Mouse (Mus musculus) yolk sac, embryonic 10.5 days (tissue): ENCODE measurements around the gene Gpr108.

Source experiments
- DNase-seq: peaks from one replicate; pipeline ENCODE4 v3.0.0-alpha.2; 2017; ENCODE audit warnings: low spot score

Gpr108 gene

DNA sequence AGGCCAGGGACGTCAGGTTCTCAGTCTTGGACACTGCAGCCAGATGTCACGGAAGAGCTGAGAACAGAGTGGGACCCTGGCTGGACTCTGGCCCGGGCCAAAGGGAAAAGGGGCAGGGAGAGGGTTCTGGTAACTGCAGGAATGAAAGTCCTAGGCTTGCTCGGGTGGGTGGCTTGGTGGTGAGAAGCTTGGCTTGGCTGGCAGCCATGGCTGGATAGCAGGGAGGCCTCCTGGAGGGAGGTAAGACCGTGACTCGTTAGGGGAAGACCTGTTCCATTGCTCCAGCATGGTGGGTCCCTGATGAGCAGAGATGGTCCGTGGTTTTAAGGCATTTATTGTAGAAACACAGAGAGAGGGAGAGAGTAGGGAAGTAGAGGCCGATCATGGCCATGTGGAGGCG lies 23.1 kb upstream of the Gpr108 start:
- no peak for DNase-seq

DNA sequence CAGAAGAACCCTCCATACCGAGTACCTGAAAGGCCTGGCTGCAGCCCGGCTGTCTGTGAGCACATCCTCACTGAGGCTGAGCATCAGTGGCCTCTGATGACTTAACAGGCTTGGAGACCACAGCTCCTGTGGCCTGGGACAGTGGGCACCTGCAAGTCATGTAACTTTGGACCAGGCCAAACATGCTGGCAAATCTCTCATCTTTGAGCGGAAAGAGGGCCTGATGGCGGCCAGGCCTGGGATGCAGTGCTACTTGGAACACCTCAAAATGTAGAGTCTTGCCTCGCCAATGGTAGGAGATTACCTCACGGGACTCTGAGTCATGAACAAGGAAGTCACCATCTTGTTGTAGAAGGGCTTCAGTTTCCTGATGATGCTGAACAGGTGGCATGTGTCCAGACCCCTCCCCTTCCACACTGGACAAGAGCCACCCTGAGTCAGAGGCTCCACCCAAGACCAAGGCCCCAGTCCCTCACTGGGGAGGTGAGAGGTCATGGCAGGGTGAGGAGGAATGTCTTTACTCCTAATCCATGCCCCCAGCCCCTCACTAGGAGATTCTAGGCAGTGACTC lies 19.4 kb upstream of the Gpr108 start:
- DNase-seq = no peak

DNA sequence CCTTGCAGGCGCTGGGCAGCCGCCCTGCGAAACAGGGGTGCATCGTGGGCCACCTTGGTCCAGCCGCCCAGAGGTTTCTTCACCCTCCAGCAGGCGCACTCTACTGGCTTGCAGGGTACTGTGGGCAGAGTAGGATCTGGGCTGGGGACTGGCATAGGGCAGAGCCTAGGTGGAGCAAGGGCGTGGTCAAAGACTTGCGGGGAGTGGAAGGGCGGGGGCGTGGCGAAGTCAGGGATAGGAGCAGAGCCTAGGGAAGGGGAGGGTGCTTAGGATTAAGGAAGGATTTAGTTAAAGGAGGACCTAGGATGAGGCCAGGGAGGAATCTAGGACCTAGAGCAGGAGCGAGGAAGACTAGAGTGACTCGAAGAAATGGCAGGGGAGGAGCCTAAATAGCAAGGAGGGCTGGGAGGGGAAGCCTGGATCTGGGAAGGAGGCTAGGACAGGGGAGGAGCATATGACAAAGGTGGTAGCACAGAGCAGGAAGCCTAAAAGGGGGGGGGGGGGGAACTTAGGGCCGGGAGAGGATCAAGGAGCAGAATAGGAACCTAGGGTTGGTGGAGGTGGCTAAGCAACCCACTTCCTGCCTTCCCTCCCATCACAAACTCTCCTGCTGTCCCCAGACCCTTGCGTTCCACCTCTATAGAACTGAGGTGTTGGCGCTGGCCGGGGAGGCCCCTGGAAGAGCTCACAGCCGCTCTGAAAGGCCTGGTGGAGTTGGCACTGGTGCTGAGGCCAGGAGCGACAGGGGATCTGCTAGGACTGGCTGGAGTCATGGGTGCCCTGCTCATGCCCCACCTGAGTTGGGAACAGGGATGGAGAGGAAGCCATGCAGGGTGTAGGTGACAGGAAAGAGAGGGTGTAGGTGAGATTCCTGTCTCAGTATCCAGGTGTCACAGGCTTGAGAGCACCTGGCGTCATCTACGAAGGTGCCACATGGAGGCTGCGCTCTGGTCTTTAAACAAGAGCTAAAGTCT lies 17.0 kb upstream of the Gpr108 start:
- no peak for DNase-seq

DNA sequence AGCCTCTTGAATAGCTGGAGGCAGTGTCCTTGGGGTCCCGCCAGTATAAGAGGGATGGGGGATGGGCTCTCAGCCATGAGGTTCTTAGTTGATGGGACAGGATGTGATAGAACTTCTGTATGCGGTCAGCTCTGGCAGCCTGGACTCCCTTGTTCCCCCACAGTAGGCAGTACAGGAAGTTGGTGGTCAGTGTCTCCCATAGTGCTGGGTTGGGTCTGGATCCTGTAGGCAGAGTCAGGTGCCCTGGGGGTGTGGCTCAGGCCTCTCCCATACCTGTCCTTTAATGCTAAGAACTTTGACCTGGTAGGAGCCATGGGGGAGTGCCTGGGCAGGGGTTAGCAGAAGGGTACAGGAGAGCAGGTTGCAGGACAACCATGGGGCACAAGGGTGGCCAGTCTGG lies 15.9 kb upstream of the Gpr108 start:
- DNase-seq = no peak

DNA sequence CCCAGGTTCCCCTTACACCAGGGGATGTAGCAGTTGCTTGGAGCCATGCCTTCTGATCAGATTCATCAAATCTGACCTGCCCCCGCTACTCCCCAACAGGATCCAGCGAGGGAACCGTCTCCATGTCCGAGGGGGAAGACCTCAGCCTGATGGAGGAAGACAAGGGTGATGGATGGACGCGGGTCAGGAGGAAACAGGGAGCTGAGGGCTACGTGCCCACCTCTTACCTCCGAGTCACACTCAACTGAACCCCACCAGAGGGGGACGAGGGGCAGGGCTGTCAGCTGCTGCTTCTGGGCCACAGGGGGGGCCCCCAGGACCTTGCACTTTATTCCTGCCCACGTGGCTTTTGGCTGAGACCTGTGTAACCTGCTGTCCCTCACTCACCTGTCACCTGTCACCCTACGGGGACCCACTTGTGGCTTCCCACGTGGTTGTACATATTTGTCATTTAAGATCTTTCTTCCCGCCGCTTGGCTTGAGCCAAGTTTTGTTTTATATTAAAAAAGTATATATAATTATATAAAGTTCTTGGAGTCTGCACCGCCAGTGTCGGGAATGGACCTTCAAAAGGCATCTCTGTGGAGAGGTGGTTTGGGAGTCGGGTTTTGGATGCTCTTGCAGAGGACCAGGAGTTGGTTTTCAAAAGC lies 14.8 kb upstream of the Gpr108 start:
- no peak for DNase-seq

DNA sequence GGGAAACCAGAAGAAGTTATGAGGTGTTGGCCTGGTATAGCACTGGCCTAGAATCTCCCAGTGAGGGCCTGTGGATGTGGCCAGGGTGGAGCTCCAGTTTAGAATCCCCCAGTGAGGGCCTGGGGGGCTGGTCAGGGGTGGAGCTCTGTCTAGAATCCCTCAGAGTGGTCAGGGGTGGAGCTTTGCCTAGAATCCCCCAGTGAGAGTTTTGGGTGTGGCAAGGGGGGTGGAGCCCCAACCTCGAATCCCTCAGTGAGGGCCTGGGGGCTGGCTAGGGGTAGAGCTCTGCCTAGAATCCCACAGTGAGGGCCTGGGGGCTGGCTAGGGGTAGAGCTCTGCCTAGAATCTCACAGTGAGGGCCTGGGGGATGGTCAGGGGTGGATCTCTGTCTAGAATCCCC lies 13.6 kb upstream of the Gpr108 start:
- DNase-seq = no peak

DNA sequence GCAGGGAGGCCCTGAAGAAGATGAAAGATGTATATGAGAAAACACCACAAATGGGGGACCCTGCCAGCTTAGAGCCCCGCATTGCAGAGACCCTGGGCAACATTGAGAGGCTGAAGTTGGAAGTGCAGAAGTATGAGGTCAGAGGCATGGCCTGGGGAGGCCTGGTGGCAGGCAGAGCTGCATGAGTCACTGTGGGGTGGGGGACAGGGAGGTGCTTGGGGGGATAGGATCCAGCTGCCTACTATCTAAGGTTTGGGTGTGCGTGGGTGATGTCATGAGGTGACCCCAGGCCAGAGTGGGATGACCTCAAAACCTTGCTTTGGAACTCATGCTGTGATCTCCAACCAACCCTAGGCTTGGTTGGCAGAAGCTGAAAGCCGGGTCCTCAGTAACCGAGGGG lies 13.0 kb upstream of the Gpr108 start:
- DNase-seq = no peak

DNA sequence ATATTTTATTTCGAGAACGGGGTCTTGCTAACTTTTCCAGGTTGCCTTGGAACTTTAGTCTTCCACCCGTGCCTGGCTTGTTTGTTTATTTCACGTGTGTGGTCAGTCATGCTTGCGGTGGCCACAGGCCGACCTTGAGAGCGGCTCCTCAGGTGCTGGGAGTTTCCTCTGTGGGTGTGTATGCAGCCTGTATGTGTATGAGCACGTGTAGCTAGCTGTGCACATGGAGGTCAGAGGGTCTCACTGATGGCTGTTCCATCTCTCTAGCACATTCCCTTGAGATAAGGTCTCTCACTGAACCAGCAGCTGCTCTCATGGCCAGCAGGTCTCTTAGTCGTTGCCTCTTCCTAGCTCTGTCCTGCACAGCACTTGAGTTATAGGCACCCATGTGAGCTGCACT lies 12.1 kb upstream of the Gpr108 start:
- DNase-seq = no peak

DNA sequence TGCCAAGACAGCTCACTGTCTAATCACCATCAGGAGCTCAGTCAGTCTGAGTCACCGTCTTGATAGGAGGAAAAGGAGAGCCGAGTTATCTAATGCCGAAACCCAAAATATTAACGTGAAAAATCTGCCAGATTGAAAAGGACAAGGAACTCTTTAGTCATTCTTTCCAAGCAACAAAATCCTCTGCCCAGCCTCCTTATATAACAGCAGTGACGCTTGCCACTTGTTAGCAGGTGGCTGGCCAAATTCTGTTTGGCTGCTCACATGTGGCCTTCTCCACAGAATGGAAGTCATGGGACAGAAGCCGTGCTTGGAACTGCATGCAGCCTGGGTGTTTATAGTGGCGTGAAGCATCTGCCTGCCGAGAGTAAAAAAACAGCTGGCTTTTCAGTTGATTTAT lies 11.5 kb upstream of the Gpr108 start:
- no peak for DNase-seq

DNA sequence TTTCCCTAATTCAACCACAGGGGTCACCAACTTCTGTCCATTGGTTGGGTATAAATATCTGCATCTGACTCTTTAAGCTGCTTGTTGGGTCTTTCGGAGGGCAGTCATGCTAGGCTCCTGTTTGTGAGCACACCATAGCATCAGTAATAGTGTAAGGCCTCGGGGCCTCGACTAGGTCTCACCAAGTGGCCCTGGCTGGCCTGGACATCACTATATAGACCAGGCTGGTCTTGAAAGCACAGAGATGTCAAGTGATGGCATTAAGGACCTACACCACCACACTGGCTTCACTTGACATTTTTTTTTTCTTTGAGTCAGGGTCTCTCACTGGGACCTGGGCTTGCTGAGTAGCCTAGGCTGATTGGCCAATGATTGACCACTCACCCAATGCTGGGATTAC lies 9.9 kb upstream of the Gpr108 start:
- DNase-seq = no peak

DNA sequence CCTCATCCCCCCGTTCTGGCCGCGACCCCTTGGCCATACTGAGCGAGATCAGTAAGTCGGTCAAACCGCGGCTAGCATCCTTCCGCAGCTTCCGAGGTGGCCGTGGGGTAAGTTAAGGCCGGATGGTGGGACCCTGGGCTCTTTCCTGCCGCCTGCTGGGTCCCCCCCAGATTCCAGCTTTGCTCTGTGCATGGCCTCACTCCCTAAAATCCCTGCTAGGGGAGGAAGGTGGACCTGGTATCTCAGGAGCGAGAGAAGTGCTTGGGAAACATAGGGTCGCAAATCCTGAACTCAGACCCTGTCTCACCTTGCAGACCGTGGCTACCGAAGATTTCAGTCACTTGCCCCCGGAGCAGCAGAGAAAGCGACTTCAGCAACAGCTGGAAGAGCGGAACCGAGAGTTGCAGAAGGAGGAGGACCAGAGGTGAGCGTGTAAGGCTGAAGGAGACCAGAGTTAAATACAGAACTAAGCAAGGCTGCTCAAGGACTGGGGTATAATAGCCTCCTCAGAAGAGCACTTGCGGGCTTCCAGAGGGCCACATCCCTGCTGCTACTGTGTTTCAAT lies 8.8 kb upstream of the Gpr108 start:
- no peak for DNase-seq

DNA sequence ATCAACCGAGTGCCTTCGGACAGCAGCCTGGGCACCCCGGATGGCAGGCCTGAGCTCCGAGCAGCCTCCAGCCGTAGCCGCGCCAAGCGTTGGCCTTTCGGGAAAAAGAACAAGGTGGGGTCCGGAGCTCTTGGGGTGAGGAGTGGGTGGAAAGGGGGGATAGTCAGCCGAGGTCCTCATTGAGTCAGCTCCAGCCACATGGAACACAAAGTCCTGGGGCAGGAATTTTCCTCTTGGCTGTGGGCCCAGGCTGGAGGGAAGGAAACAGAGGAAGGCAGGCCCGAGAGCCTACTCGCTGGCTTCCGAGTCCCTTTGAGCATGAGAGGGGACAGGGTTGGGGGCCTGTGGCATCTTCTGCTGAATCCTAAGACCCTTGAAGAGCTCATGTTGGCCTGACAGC lies 7.1 kb upstream of the Gpr108 start:
- no peak for DNase-seq

DNA sequence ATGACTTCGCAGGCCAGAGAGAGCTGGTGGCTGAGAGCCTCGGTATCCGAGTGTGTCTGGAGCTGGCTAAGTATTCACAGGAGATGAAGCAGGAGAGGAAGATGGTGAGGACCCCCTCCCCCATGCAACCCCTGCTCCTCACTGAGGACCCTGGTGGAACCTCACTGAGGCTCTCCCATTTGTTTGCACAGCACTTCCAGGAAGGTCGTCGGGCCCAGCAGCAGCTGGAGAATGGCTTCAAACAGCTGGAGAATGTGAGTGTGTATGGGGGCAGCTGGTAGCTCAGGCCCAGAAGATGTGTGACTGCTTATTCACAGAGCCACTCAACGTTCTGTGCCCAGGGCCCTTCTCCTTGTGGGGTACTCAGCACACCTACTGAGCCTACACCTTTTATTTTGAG lies 5.1 kb upstream of the Gpr108 start:
- DNase-seq = no peak

DNA sequence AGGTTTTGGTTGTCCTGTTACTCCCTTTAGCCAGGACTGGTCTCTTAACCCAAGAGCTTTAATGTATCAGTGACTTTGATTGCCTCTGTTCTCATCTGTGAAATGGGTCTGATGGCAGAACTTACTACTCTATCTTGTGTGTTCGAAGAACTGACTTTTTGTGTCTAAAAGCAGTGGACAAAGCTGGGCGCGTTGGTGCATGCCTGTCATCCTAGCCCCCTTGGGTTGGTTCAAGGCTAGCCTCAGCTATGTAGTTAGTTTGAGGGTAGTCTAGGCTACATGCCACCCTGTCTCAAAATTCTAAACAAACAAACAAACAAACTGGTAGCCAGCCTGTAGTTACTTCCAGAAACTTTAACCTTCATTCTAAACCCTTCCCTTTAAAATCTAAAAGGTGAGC lies 3.2 kb upstream of the Gpr108 start:
- no peak for DNase-seq

DNA sequence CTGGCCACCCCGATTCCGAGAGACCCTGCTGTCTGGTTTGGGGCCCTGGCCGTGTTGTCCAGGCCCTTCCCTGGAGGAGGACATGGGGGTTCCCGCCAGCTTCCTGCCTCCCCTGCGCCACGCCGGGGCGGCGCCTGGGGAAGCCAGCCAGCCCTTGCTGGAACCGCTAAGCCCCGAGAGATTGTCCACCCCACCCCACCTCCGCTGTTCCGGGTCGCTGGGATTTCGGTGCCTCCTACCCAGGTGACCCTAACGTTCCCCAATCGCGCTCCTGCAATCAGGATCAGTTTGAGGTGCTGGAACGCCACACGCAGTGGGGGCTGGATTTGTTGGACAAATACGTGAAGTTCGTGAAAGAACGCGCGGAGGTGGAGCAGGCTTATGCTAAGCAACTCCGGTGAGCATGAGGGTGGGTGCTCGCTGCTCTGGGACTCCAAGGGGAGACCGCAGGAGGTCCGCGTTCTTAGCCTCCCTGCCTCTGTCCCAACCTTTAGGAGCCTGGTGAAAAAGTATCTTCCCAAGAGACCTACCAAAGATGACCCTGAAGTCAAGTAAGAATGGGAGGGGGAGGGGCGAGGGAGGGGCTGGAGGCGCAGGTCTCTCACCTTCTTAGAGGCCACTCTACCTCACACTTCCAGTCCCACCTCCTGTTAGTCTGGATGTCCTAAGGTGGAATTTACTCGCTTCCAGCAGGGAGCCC lies 2.4 kb upstream of the Gpr108 start:
- DNase-seq = peak; percentile 57

DNA sequence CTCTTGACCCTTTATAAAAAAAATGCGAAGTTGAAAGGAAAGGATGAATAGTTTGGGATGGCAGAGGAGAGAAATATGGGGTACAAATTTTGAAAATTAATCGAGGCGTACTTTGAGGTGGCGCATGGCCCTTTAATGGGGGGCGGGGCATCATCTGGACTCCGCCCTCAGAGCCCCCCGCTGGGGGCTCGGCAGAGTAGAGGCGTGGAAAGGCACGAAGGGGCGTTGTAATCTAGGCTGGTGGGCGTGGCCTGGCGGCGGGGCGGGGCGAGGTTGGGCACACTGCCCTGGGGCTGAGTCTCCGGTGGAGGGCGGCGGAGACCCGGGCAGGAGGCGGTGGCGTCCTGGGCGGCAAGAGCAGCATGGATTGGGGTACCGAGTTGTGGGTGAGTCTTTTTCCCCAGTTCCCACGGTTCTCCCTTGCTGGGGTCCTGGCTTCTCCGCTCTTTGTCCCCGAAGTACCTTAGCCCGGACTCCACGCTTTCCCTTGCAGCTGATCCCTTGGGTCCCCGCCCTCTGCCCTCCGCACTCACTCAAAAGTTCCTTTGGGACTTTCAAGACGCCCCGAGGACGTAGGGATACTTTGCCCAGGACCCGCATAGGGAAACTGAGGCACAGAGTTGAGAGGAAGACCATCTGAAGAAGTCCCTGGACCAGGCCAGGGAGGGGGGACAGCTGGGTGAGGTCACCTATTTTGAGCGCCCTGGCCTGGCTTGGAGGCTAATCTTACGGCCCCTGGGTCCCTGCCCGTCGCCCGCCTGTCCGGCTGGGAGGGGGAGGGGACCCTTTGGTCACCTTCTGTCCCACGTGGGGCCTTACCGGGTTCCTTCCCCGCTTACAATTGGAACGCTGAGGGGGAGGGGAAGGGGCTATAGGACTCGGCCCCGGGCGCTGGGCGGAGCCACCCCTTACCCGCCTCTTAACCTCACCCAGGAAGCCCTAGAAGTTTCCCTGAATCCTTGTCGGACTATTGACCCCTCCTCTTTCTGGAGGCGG lies 1.2 kb upstream of the Gpr108 start, which contains the start of gene Trip10:
Gene Trip10, plus strand, starts transcription at position 270 of the 996 bp plus-strand sequence.
- DNase-seq = peak; percentile 97

DNA sequence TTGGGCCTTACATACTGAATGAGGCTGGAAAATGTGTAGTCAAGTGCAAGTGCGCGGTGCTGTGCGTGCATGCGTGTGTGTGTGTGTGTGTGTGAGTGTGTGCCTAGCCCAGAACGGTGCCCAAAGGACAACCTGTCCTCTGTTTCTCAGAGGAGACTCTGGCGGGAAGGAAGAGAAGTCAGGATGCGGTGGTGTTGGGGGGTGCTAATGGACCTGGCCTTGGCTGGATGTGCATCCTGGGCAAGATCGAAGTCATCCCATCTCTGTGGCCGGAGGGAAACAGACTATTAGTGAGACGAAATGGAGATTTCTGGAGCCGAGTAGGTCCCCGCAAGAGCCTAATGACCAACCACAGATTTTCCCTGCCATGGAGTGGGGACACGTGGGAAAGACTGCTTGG lies 525 bp upstream of the Gpr108 start:
- DNase-seq = no peak

DNA sequence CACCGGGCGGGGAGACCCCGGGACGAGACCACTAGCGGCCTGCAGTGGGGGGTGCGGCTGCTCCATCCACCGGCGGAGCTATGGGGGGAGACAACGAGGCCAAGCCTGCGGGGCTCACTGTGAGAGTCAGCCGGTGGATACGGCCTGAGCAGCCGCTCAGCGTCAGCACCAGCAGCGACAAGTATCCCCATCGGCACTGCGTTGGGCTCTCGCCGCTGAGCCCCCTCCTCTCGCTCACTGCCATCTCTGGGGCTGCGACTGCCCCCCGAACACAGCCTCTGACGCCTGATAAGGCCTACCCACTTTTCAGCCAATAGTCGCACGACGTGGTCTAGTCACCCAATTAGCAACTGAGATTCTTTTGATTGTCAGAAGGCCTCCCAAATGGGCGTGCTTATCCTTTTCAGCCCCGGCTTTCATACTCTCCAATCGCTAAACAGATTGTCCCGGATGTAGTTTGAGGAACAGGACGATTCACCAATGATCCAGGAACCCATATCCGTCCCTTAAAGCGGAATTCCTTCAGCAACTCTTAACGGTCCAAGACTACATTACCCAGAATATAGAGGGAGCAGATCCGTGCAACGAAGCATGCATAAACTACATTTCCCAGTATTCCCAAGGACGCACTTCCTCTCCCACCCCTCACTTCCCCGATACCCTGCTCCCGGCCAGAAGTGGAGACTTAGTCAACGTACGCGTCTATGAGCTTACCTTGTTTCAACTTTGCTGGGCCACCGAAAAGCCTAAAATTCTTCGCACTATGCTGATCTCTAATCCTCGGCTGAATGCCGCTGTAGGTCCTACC lies 649 bp downstream of the Gpr108 start:
- DNase-seq = peak; percentile 97

DNA sequence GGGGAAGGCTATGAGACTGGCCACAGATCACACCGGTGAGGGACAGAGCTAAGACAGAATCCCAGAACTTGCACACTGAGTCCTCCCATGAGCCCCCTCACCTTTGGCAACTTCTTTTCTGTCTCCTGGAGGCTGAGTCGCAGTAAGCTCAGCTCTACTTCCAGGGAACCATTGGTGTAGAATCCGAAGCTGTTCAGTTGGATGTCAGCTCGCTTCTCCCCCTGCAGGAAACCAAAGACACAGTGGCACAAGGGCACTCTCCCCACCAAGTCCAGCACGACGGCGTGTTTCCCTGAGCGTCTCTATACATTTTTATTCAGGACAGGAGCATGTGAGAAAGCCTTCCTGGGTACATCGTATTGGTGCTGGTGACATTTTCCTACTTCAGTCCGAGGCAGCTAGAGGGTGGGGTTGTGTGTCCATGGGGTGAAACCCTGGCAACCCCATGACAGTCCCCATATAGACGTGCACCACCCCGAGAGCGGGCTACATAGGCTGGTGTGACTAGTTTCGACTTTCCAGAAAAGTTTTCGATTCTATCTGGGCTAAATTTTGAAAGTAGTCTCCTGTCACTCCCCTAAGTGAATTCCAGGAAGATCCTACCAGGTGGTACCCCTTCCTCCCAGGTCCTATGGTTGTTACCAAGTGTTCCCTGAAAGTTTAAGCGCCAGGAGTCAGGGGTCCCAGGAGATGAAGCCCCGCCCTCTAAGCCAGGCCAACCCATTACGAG lies 1.4 kb downstream of the Gpr108 start:
- DNase-seq = no peak
